Comparison of ENCODE assay signal across 7 mouse cellular contexts in the genomic region with DNA sequence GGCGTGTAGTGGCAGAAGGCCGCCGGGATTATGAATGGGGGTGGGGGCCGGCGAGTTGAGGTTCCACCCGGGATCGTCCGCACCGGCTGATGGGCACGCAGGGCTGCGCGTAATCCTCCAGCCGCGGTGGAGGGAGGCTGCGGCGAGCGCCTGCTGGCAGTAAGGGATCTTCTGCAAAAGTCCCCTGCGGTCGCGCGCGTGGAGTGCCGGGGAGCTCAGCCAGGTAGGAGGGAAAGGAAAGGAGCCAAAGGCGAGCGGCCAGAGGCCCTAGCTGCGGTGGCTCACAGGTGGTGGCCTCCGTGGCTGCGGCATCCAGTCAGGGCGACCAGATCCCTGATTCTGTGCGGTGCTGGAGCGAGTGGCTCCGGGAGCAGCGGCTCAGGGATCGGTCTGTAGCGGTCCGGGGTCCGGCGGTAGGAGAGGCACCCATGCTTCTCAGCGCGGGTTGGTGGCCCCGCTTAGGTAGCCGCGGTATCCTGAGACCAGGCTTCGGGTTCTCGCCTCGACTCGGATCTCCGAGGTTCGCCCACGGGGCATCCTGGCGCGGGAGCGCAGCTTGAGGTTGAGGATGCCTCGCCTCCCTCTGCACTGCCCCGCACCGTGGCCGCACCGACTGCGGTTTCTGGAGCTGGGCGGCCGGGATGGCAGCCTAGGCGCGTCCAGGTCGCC. TPM values are rescaled to one million over a fixed set of nuclear protein-coding genes. Genes with fewer than 3 reads are reported as not detected.
A peak's percentile ranks its signal among the peaks of the same experiment; 100 is the strongest.
DNase-seq lines count a peak whose midpoint lies in the region; ATAC-seq and TF ChIP-seq lines count a peak whose summit lies in the region.

No protein-coding gene starts in this region.

- H3K4me1 ChIP-seq in hindbrain, embryonic 10.5 days (replicated peaks) = peaks cover 15% of the 10 kb centered on the region
- H3K4me1 ChIP-seq in midbrain, postnatal 0 days (ENCODE audit: insufficient read depth, low read length) = no peaks in the 10 kb centered on the region

- no peaks in the 10 kb centered on the region for H3K9me3 ChIP-seq in hindbrain, embryonic 10.5 days
- H3K9me3 ChIP-seq in midbrain, postnatal 0 days (ENCODE audit: low read length) = no peaks in the 10 kb centered on the region

- peak overlapping the region; percentile 73 for H3K4me3 ChIP-seq in hindbrain, embryonic 10.5 days
- peak overlapping the region; percentile 76 for H3K4me3 ChIP-seq in midbrain, postnatal 0 days (ENCODE audit: low read depth, low read length)

- no peaks in the 10 kb centered on the region for H3K36me3 ChIP-seq in hindbrain, embryonic 10.5 days
- no peaks in the 10 kb centered on the region for H3K36me3 ChIP-seq in midbrain, postnatal 0 days (ENCODE audit: insufficient read depth, low read length)

- under 1% methylated on average over 64 of the region's 64 CpGs for WGBS in hindbrain, embryonic 10.5 days
- under 1% methylated on average over 61 of the region's 64 CpGs for WGBS in midbrain, postnatal 0 days

- peak overlapping the region; percentile 76 for H3K9ac ChIP-seq in midbrain, postnatal 0 days (replicated peaks; ENCODE audit: low read length, poor library complexity, severe bottlenecking)

- H3K4me2 ChIP-seq in midbrain, postnatal 0 days (ENCODE audit: low read depth, low read length, poor library complexity, severe bottlenecking) = peak overlapping the region; percentile 98

- intact Hi-C loops in left cerebral cortex, postnatal 36 days (cut with DNase I) = loop anchor here (5.0 kb wide), 1 partner anchor 65 kb away; no protein-coding TSS in a partner anchor

- DNase-seq in urinary bladder, adult 2 months (ENCODE audit: low spot score) = peak; percentile 20
- DNase-seq in urinary bladder, postnatal 10 days (ENCODE audit: low spot score) = no peak
- DNase-seq in embryo, embryonic 11 days = peak; percentile 57
- DNase-seq in hindbrain, embryonic 10.5 days (ENCODE audit: low spot score) = peak; percentile 64
- peak; percentile 53 to 62 for DNase-seq in left cerebral cortex, postnatal 36 days (ENCODE audit: low spot score in 2 of 2)
- peak; percentile 44 for DNase-seq in midbrain, postnatal 0 days (ENCODE audit: low spot score)
- no peak for DNase-seq in ovary, adult 18-20 months (ENCODE audit: low spot score)

- peak overlapping the region; percentile 75 for H3K27ac ChIP-seq in hindbrain, embryonic 10.5 days
- peak overlapping the region; percentile 55 for H3K27ac ChIP-seq in midbrain, postnatal 0 days (ENCODE audit: low read depth, low read length)

- no peak for TF ChIP-seq CTCF in midbrain, postnatal 0 days (IDR thresholded peaks at IDR 0.05)

- H3K27me3 ChIP-seq in hindbrain, embryonic 10.5 days (ENCODE audit: insufficient read depth, poor library complexity, severe bottlenecking) = peaks cover 36% of the 10 kb centered on the region
- no peaks in the 10 kb centered on the region for H3K27me3 ChIP-seq in midbrain, postnatal 0 days (ENCODE audit: insufficient read depth, low read length)

- peak; percentile 80 for ATAC-seq in midbrain, postnatal 0 days (ENCODE audit: low FRiP score)

RNA-seq across cellular contexts. Expression of gene Pde4b, which starts 0.4 kb away (rescaled TPM):
- 32.8 and 47.1 TPM in 2 replicates for polyA plus RNA-seq in urinary bladder, adult 2 months (2012; rRNA removed)
- polyA plus RNA-seq in hindbrain, embryonic 10.5 days (2016; fragmentation: Nextera tagmentation; extraction: Ambion mirVana) = 6.7 and 8.5 TPM in 2 replicates
- 100 to 1,000 TPM; 129 to 140 TPM for total RNA-seq in left cerebral cortex, postnatal 36 days (2021)
- 90.1 and 98.3 TPM in 2 replicates for total RNA-seq in midbrain, postnatal 0 days (2014; rRNA removed)
- polyA plus RNA-seq in midbrain, postnatal 0 days (2015; fragmentation: Nextera tagmentation; extraction: Ambion mirVana) = 65.5 and 70.0 TPM in 2 replicates

Comparison
In these comparisons a context has a peak if more than half of its experiments do, and no peak if none do; other contexts are left out.
1. DNase-seq: peak in urinary bladder, adult 2 months (single experiment), embryo, embryonic 11 days (single experiment), hindbrain, embryonic 10.5 days (single experiment), left cerebral cortex, postnatal 36 days (2 of 2) and midbrain, postnatal 0 days (single experiment); none in urinary bladder, postnatal 10 days (single experiment) and ovary, adult 18-20 months (single experiment).